Mouse (Mus musculus): Measurements from ENCODE around the gene Sh3gl2.

GRCm38 (mm10) chr4:85217003-85217402, 12.1 kb downstream of the Sh3gl2 start:
- no peak for TF ChIP-seq CTCF (IDR thresholded peaks at IDR 0.05; ENCODE audit: low read depth, low read length)
- no peak for TF ChIP-seq TAL1 (conservative IDR thresholded peaks at IDR 0.05; ENCODE audit: low read depth, low read length)
- TF ChIP-seq GATA1 (IDR thresholded peaks at IDR 0.05; ENCODE audit: borderline replicate concordance, low read length), result no peak
- TF ChIP-seq POLR2AphosphoS5 (IDR thresholded peaks at IDR 0.05; ENCODE audit: insufficient replicate concordance, low read depth, low read length), result no peak
